Mouse (Mus musculus) bone marrow, adult 2 months (tissue): Measurements from ENCODE around the gene Npw. TPM values are rescaled to one million over a fixed set of nuclear protein-coding genes. Genes with fewer than 3 reads are reported as not detected.

Experiments used
- H3K27ac ChIP-seq: fragments of 200-500 bp; 2 replicates; pipeline ENCODE4 v1.5.1; 2012; ENCODE audit warnings: low read depth, mild to moderate bottlenecking, control low read depth, inconsistent platforms, low read length; ENCODE audit not compliant: control insufficient read depth, poor library complexity, insufficient read depth
- H3K4me1 ChIP-seq: fragments of 200-500 bp; 2 replicates; pipeline ENCODE4 v1.6.1; 2011; ENCODE audit warnings: low read length; ENCODE audit not compliant: control insufficient read depth, insufficient read depth
- H3K4me3 ChIP-seq: fragments of 200-500 bp; replicated peaks from 2 replicates; pipeline ENCODE3; 2011; ENCODE audit warnings: mild to moderate bottlenecking, low read depth, low read length, control low read depth; ENCODE audit not compliant: control insufficient read depth
- CTCF ChIP-seq: fragments of 200-500 bp; IDR thresholded peaks from 2 replicates; pipeline ENCODE4 v1.5.1; 2011; ENCODE audit warnings: low read length, control low read depth; ENCODE audit not compliant: control insufficient read depth, insufficient read depth
- POLR2A ChIP-seq: fragments of 200-500 bp; IDR thresholded peaks from 2 replicates; pipeline ENCODE4 v1.6.1; 2011; ENCODE audit warnings: low read depth, mild to moderate bottlenecking, control low read depth, low read length, borderline replicate concordance; ENCODE audit not compliant: control insufficient read depth
- WGBS: fragments of 180-500 bp; shearing (Covaris S2); methylation state at CpG from one replicate; pipeline ENCODE4 v1.1.7; 2018; 5-methylcytosine and 5-hydroxymethylcytosine counted together
- polyA plus RNA-seq: library from polyadenylated mRNA; stranded (reverse); fragments of >200 nt; gene quantifications from 2 replicates; pipeline ENCODE4 v1.2.4, GENCODE M21; 2011; ENCODE audit warnings: low replicate concordance; ENCODE audit not compliant: missing spikeins, insufficient read depth, insufficient read length

Npw gene
- polyA plus RNA-seq, 1 experiment = not detected

DNA sequence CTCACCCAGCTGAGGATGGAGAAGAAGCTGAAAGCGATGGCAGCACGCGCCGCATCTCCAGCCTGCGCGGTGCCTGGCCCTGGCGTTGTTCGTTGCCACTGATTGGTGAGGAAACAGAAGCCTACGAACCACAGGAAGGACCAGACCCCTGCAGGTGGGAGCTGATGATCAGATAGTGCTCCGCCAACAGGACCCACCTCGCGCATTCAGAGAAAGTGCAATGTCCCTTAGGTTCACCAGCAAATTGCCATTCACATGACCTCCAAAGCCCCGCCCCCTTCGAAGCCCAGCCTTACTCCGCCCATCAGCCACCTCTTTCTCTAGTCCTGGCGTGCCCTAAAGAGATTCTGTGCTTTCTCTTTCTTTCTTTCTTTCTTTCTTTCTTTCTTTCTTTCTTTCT, 28.3 kb upstream of the Npw start:
- no peak for TF ChIP-seq POLR2A
- TF ChIP-seq CTCF = peak; percentile 2; the same call in 1 of the 2 replicates
- no peak overlapping the region for H3K4me3 ChIP-seq
- no peak overlapping the region for H3K27ac ChIP-seq
- 37% methylated on average over 16 of the region's 16 CpGs for WGBS
- H3K4me1 ChIP-seq = no peaks in the 10 kb centered on the region

DNA sequence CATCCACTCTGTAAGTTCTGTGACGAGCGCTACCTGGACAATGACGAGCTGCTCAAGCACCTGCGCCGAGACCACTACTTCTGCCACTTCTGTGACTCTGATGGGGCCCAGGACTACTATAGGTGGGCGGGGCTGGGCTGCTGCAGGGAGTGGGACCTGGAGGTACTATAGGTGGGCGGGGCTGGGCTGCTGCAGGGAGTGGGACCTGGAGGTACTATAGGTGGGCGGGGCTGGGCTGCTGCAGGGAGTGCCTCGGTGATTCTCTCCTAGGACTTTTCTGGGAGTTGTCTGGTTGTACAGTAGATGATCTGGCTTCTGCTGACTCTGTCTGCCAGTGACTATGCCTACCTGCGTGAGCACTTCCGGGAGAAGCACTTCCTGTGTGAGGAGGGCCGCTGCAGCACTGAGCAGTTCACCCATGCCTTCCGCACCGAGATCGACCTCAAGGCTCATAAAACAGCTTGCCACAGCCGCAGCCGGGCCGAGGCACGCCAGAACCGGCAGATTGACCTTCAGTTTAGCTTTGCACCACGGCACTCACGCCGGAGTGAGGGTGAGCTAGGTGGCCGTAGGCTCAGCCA, 19.3 kb upstream of the Npw start:
- H3K4me1 ChIP-seq = no peaks in the 10 kb centered on the region; the same call in 1 of the 2 replicates
- no peak for TF ChIP-seq POLR2A
- no peak for TF ChIP-seq CTCF
- H3K27ac ChIP-seq = no peak overlapping the region
- WGBS = 93% methylated on average over 24 of the region's 24 CpGs
- H3K4me3 ChIP-seq = no peak overlapping the region

DNA sequence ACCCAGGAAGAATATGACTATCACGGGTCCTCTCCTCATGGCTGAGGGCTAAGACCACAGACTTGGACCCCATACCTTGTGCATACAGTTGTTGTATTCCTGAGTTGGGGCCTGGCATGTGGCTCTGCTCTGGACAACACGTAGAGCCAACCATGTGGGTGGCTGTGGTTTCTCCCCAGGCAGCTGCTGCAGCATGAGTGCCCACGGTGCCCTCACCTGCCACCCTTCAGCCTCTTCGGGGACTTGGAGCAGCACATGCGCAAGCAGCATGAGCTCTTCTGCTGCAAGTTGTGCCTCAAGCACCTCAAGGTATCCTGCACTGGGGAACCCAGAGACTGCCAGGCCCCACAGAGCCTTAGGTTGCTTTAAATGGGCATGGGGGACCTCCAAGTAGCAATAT, 18.6 kb upstream of the Npw start:
- H3K4me3 ChIP-seq = no peak overlapping the region
- no peak for TF ChIP-seq POLR2A
- TF ChIP-seq CTCF = no peak
- no peak overlapping the region for H3K27ac ChIP-seq
- H3K4me1 ChIP-seq = no peaks in the 10 kb centered on the region; the same call in none of the 2 replicates
- 87% methylated on average over 5 of the region's 5 CpGs for WGBS

DNA sequence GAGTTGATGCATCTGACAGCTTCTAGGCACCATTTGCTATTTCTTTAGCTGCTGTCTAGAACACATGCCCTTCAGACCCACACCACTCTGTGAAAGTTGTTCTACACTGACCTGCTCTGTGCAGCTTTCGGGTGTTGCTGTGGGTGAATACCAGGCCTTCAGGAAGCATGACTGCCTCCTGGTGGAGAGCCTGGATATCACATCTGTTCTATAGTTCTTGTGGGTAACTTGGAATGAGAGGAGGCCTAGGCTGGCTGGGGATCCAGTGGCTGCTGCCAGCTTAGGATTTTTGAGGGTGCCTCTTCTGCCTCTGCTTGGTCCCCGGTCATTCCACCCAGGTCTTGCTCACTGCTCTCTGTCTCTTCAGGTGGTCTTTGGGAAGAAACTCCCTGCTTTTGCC, 17.9 kb upstream of the Npw start:
- H3K4me3 ChIP-seq = no peak overlapping the region
- 62% methylated on average over 2 of the region's 2 CpGs for WGBS
- TF ChIP-seq CTCF (peak; percentile 71), POLR2A (no peak)
- no peak overlapping the region for H3K27ac ChIP-seq
- H3K4me1 ChIP-seq = no peaks in the 10 kb centered on the region; the same call in none of the 2 replicates

DNA sequence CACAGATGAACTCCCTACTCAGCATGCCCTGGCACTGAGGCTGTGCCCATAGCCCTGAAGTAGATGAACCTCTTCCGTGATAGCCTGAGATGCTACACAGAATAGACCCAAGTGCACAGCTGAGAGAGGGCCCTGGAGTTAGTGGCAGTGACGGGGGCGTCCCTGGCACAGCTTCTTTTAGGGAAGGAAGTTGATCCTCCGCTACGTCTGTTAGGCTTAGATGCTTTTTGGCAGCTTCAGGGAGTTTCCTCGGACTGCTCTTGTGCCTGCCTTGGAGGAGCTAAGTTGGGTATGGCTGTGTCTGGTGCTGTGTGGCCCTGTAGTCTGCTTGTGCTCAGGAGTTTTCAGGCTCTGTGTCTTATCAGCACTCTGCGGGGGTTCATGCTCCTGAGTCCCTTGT, 16.0 kb upstream of the Npw start:
- no peak overlapping the region for H3K4me3 ChIP-seq
- H3K4me1 ChIP-seq = peaks cover 2% of the 10 kb centered on the region
- 24% methylated on average over 7 of the region's 7 CpGs for WGBS
- no peak overlapping the region for H3K27ac ChIP-seq
- TF ChIP-seq POLR2A (no peak), CTCF (no peak)

DNA sequence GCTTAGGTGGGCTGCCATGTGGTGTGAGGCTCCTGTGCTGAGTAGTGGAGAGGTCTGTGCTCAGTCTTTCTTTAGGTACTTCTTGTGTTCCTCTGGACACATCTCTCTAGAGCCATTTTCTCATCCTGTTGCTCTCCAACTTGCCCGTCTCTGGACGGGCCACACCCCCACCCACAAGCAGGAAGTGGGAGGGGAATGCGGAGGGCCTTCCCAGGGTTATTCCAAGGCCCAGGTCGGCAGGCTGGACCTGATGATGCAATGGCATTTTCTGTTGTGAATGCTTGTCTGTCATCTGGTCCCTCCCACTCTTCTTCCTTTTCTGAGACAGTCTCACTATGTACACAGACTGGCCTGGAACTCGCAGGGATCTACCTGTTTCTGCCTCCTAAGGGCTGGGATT, 13.9 kb upstream of the Npw start:
- Histone ChIP-seq H3K4me1 (peaks cover 2% of the 10 kb centered on the region), H3K27ac (no peak overlapping the region), H3K4me3 (no peak overlapping the region)
- WGBS = 15% methylated on average over 5 of the region's 5 CpGs
- TF ChIP-seq POLR2A = no peak
- no peak for TF ChIP-seq CTCF

DNA sequence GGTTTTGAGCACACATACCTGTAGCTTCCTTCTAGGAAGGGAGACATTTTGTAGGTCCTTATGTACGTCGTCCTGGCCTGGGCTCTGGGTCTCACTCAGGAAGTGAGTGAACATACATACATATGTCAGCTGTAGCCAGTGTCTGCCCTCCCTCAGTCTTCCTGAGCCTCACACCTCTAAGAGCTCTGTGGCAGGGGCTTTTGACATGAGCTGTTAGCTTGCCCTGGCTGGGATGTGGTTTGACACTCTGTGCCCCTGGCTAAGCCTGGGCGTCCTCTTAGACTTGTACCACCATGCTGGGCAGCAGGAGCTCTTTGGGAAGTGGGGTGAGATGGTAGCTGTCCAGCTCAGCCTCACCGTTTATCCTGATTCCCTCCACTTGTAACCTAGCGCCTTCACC, 13.1 kb upstream of the Npw start:
- 63% methylated on average over 5 of the region's 5 CpGs for WGBS
- H3K27ac ChIP-seq = no peak overlapping the region
- TF ChIP-seq POLR2A = no peak
- TF ChIP-seq CTCF = no peak
- no peak overlapping the region for H3K4me3 ChIP-seq
- H3K4me1 ChIP-seq = peaks cover 2% of the 10 kb centered on the region

DNA sequence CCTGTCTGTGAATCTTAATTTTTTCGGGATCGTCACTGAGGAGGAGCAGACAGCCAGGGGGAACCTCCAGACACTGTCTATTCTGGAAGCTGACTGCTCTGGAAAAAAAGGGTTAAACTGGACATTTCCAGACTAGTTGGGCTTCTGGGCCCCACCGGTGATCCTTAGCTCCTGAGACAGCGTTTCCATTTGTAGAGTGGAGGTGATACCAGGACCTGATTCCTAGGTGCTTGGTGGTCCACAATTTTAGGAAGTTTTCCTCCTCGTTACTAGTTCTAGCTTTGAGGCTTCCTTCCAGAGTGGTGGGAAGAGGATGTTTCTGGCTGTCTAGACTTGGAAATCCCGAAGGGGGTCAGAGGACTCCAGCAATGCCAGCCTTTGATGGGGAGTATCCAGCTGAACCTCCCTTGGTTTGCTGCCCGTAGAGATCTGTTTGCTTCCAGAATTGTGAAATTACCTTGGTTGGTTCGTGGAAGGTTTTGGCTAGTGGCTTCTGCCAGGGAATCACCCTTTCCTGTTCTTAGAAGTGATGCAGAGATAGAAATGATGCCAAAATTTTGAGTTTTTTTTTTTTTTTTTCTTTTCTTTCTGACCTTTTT, 12.1 kb upstream of the Npw start:
- peak overlapping the region; percentile 94 for H3K4me3 ChIP-seq
- peak overlapping the region; percentile 79 for H3K27ac ChIP-seq
- peaks cover 2% of the 10 kb centered on the region for H3K4me1 ChIP-seq
- TF ChIP-seq CTCF (no peak), POLR2A (no peak)
- whole genome bisulfite sequencing = 7% methylated on average over 8 of the region's 8 CpGs
